Mouse (Mus musculus): ENCODE measurements around the gene Mrps9.
A peak's percentile ranks its signal among the peaks of the same experiment; 100 is the strongest.
"Not testable (repeated sequence)": the region's sequence is repeated elsewhere in the genome, so short reads cannot be mapped to it uniquely, and the experiment has no call there.

Gene Mrps9

DNA sequence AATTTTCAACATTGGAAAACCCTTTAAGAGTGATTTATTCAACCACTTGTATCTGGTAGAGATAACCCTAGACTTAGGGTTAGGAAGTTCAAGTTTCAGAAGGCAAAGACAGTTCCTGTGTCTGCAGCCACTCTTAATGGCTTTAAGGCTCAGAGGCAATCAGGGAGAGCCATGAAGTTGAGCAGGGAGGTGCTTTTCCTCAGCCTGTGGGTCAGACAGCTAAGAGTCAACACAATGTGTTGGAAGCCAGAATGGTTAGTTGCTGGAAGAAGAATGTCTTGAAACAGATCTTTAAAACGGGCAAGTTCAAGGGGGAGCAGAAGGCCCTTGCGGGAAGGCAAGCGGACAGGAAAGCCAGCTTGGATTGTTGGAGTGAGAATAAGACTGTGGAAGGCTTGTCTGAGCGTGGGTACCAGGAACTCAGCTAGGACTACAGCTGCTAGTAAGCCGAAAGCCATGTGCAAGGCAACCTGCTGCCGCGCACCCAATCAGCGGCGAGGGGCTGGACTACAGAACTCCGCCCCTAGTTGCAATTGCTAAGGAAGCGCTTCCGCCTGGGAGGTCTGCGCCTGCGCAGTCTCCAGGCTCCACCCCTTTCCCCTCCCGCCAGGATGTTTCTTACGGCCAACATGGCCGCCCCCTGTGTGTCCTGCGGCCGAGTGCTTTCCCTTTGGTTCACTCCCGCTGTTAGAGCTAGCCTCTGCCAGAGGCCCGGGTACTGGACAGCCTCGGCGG is at the start of gene Mrps9:
Mrps9 (plus strand) TSS at position 571 of the 735 bp plus-strand sequence.
- peak; percentile 98 for DNase-seq (ENCODE audit: low spot score in 2 of 2)

DNA sequence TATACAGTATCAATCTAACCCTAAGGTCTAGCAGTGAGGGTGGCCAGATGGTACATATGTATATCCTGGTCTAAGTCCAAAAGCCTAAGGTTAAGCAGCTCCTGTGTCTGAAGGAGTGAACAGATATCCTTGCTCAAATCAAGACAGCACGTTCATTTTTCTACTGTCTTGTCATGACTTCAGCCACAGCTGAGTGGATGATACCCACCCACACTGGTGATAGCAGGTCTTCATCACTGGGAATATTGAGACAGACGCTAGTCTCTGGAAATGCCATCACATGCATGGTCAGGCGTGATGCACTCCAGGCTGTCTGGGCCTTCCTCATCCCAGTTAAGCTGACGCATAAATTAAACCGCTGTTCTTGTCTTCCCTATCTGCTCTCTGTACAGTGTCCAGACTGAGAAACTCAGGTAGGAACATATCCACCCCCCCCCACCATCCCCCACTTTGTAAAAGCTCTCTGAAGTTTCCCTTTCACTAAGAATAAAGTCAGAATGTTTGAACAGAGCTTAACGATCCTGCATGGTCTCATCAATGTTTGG is 37.7 kb upstream of the Mrps9 start:
- DNase-seq (ENCODE audit: low spot score in 2 of 2), result no peak

DNA sequence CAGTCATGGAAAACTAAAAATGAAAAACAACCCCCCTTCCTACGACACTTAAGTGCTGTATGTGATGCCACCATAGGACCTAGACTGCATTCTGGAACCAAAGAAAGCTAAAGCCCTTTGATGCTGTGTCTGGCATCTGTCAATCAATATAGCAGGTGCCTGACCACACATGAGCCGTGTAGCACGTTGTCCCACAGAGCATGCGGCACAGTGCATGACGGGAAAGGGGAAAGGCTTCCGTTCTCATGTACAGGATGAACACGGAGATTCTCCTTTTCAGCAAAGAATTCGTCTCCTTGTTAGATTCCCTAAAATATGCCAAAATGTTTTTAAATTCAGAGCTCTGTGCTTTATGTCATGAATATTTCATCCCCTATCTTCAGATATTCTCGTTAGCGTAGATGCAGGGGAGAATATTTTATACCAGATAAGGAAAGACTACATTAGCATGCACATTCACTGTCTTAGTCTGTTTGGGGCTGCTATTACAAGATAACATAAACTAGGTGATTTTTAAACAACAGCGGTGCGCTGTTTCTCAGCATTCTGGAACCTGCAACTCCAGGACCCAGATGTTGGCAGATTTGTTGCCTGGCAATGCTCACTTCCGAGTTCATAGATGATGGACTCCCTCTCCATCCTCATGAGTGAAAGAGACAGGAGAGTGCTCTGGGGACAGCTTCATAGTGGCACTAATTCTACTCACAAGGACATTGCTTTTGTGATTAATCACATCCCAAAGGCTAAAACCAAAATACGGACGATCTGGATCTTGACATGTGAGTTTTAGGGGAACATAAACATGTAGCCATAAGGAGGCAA is 36.0 kb upstream of the Mrps9 start:
- DNase-seq (ENCODE audit: low spot score in 2 of 2), result peak in 1 of 2 experiments; percentile 37

DNA sequence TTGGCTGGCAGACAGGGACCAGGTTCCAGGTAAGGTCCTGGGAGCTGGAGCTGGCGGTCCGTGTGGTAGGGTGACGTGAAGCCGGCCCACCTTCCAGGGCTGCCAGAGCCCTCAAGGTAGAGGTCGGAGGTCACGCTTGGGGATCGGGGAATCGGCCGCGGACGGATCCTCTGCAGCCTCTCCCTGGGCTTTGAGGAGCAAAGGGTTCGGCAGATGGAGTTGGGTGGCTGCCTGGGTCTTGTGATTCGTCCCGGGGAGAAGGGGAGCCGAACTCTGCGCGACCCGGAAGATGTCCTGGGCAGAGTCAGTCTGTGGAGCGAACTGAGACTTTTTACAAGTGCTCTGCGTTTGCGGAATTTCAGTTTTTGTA is 350 bp downstream of the Mrps9 start:
- DNase-seq (ENCODE audit: low spot score in 2 of 2), result no peak

DNA sequence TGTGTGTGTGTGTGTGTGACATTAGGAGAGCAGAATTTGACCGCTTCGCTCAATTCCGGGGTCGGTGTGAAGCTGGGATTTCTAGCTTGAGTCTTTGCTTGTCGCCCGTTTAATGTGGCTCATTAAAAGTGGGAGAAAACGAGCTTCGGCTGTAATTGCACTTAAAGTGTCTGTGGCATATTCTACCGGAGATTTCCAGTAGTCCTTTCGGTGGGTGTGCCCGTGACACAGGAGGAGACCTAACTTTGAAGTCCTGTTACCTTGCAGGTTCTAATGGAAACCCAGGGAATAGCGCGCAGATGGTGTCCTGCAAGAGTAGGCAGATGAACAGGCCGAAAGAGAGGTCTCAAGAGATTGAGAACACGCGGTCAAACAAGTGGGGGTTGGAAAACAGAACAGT is 777 bp downstream of the Mrps9 start:
- DNase-seq (ENCODE audit: low spot score in 2 of 2), result no peak

DNA sequence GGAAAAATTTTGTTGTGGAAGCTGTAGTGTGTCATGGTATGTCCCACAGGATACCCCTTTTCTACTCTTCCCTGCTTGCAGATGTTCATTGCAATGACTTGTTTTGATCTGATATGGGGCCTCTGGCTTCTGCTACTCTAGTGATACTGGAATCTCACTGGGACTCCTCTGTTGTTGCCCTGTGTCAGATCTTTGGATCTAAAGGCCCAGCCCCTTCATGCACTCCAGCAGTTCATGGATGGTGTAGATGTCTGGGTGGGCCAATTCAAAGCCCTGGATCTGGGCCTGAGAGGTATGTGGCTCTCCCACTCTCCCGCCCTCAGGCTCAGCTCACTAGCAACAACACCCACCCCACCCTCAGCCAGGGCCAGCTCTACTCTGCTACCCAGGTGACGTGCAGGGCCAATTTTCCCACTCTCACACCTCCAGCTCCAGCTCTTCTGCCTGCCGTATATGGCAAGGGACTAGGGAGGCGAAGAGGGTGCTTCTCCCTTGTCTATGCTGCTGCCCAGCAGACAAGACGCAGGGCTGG is 13.8 kb downstream of the Mrps9 start:
- no peak for DNase-seq (ENCODE audit: low spot score in 2 of 2)

DNA sequence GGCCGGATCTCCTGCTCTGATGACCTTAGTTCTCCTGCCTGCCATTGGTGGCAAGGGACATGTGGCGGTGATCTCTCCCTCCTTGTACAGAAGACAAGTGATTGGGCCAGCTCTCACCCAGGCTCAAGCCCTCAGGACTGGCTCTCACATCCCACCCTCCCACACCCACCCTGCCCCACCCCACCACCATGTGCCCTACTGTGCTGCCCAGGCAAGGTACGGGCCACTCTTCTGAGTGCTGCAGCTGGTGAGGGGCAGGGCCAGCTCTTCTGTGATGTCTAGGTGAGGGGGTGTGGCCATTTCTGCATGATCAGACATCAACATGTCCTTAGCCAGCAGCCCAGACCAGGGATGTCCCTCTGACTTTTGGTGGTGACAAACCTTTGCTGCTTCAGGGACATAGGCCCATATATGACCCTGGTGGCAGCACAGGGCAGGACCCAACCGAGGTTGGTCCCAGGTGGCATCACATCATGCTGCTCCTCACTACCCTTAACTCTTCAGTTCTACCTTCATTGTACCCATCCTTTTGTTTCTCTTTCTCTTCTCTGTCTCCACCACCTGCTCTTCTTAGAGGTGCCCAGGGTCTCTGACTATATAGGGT is 14.4 kb downstream of the Mrps9 start:
- DNase-seq (ENCODE audit: low spot score in 2 of 2), result no peak

DNA sequence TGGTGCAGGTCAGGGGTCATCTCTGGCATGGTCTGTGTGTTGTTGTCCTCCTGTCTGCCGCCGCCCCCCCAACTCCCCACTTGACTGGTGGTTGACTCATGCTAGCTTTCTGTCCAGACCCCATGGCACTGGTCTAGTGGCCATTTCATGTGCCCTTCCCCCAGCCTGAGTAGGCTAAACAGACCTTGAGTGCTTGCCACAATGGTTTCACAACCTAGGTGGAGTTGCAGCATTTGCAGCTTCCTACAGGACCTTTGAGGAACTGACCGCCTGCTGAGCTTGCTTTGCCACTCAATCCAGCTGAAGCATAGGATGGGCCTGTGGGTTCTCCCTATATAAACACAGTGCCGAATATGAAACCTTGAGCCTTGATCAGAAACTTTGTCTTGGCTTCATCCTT is 15.0 kb downstream of the Mrps9 start:
- no peak for DNase-seq (ENCODE audit: low spot score in 2 of 2)

DNA sequence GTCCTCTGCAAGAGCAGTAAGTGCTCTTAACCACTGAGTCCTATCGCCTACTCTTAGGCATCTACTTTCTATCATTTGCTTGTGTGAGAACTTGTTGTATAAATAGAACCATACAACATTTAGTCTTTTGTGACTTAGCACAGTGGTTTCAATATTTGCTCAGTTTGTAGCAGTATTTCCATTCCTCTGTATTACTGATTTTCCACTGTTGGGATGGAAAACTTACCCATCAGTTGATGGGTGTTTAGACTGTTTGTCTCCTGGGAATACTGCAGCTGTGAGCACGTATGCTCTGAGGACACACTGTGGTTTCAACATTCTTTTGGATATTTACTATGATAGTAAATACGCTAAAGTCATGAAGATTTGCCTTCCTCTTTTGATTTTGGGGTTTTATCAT is 16.2 kb downstream of the Mrps9 start:
- no peak for DNase-seq (ENCODE audit: low spot score in 2 of 2)

DNA sequence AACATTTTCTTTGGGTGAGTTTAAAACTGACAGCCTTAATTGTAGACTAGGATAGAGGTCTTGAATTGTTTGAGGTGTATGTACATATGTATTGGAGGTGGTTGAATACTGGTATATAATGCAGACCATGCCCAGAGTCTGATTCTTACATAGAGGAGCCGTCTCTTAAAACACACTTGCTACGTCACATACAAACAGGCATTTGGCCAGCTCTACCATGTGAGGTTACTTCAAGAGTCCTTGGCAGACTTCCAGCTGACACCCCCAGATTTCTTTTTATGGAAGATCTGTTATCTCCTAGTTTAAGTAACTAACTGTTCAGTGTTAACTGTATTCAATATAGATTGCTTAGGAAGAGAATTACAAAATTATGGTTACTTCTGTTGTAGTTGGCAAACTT is 23.1 kb downstream of the Mrps9 start:
- DNase-seq (ENCODE audit: low spot score in 2 of 2), result peak; percentile 66 to 85

DNA sequence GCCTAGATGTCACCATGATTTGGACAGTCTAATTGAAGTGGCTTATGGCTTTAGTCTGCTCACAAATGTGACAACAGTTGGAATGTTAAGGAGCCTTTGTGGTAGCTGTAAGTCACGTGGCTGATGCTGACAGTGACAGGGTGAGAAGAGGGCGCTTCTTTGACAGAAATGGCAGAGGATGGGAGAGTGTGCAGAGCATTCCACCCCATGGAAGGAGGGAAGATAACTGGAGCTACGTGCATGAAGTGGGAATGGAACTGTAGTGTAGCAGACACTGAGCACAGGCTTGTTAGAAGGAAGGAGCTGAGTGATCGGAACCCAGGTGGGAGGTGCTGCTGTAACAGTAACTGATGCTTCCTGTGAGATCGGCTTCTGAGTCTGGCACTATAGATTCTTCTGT is 24.2 kb downstream of the Mrps9 start:
- DNase-seq (ENCODE audit: low spot score in 2 of 2), result no peak

DNA sequence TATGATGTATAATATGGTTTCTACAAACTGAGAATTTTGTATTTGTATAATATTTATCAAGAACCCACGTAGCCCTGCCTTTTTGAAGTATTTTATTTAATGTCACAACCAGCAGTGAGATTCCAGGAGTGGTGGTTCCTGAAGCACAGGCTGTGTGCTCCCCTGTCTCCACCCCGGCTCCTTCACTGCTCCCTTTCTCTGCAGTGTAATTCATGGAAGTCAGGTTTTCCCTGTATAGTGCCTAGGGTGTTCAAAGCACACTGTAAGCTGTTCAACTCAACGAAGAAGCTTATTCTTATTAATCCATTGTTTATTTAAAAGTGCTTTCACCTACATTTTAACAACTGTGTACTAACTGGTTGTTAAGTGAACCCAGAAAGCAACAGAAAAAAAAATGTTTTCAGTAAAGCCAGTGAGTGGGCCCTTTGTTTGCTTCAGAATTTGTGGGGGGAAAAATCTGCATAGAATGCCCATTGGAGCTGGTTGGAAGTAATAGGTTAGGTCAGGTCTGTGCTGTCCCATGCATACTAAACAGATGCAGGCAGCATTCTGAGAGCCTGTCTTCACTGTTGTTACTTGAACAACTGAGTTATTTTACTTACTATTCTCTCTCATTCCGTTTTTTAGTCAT is 25.5 kb downstream of the Mrps9 start:
- no peak for DNase-seq (ENCODE audit: low spot score in 2 of 2)

DNA sequence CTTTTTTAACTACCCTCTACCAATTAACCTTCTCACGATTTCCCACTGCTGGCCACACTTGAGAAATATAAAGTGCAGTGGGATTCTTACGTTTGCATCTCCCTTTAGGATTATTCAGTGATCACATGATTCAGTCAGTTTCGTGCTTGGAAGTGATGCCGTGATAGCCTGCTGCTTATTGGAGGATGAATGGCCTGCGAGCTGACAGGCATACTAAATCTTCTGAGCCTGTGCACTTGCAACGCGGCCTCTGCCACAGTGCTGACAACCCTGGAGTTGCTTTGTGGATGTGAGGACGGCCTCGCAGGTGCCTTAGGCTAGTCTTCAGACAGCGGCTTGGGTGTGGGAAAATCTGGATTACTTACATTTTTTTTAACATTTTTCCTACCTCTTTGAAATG is 26.2 kb downstream of the Mrps9 start:
- DNase-seq (ENCODE audit: low spot score in 2 of 2), result peak; percentile 41 to 49

DNA sequence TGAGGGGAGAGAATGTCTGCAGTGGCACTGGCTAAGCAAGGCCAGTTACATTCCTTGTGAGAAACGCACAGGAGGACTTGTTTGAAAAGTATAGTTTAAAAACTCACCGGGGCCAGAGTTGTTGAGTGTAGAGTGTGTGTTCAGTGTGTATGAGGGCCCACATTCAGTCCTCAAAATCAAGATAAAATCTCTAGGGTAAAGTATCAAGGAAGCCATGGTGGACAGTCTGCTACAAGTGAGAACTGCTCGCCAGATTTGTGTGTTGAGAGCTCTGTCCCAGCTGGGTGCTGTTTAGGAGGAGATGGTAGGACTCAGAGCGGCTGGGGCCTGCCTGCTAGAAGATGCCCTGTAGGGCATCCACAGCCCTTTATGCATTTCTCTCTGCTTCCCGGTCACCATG is 27.8 kb downstream of the Mrps9 start:
- DNase-seq (ENCODE audit: low spot score in 2 of 2), result no peak

DNA sequence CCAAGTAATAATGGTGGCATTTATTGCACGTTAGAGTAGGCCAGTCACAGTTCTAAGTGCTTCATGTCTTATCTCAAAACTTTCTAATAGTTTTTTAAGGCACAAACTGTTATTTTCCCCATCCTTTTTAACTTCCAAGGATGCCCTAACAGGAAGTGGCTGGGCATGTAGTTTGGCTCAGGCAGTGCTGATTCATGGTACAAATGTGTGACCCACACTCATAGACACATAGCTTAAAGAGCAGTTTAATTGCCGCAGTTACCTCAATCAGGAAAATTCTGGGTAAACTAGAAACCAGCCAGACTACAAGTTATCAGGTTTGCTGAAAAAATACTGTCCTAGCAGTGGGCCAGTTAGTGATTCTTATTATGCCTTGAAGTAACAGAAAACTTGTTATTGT is 31.2 kb downstream of the Mrps9 start:
- no peak for DNase-seq (ENCODE audit: low spot score in 2 of 2)

DNA sequence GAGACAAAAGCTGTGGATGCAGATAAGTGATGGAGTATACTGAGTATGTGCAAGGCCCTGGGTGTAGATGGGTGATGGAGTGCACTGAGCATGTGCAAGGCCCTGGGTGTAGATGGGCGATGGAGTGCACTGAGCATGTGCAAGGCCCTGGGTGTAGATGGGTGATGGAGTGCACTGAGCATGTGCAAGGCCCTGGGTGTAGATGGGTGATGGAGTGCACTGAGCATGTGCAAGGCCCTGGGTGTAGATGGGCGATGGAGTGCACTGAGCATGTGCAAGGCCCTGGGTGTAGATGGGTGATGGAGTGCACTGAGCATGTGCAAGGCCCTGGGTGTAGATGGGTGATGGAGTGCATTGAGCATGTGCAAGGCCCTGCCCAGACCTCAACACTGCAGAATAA is 32.4 kb downstream of the Mrps9 start:
- DNase-seq (ENCODE audit: low spot score in 2 of 2), result not testable (repeated sequence)

DNA sequence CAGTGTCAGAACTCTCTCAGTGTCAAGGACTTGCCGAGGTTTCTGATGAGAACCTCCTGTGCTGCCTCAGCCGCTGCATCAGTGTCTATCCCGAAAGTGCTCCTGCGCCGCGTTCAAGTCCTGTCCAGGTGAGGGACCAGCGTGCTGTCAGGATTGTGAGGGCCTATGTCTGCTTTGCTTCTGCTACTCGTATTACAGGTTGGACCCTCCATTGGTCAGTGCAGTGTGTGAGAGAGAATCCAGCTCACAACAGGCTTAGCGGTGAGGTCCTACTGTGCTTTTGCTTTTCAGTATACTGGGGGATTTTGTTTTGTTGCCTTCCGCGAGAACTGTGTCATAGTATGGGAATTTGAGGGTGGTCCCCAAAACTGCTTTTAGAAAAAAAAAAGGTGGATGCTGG is 36.8 kb downstream of the Mrps9 start:
- no peak for DNase-seq (ENCODE audit: low spot score in 2 of 2)

DNA sequence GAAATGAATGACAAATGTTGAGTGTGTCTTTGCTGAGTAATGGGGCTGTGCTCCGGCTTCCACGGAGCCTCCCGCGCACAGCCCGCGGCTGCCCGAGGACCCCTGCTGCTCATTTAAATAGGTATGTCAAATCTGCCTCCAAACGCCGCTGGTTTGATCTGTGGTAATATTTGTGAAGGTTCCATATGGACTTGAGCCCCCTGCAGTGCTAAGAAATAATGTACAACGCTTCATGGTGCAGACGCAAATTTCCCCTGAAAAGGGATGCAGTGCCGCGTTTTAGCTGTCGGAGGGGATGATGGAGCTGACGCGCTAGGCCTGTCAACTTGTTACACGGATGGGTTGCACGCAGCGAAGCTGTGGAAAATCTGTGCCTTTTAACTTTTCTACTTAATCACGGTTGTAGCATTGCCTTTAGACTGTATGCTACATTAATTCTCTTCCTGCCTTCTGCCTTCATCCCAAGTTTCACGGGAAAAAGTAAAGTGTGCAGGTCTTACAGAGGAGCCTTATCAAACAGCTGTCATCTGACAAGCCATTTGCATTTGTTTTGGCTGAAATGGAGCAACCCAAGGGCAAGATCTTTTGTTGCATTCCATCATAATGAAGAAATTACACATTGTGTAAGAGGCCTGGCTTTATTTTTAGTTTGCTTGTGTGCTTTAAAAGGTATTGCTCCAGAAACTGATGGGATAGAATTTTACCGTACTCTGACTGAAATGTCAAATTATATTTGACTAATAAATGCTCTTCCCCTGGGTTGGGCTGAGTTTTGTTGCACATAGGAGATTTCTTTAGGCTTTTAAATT is 37.7 kb downstream of the Mrps9 start:
- DNase-seq (ENCODE audit: low spot score in 2 of 2), result no peak

DNA sequence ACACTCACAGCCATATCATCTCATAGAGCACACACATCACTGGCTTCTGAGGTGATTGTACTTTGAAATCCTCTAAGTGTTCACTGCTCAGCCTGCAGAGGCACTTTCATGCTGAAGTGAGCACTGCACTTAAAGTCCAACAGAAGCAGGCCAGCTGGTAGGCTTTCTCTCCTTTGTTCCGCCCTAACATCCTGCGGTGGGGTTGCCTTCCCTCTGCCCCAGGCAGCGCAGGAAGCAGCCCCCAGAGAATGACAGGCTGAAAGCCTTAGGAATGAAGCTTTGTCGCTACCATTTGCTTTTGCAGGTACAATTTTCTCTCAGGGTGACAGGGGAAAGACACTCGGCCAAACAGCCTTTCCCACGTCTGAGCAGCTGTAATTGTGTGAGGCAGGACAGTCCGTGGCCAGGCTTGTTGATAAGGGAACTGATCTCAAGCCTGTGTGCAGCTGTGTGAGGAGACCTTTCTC is 38.4 kb downstream of the Mrps9 start:
- DNase-seq (ENCODE audit: low spot score in 2 of 2), result no peak

DNA sequence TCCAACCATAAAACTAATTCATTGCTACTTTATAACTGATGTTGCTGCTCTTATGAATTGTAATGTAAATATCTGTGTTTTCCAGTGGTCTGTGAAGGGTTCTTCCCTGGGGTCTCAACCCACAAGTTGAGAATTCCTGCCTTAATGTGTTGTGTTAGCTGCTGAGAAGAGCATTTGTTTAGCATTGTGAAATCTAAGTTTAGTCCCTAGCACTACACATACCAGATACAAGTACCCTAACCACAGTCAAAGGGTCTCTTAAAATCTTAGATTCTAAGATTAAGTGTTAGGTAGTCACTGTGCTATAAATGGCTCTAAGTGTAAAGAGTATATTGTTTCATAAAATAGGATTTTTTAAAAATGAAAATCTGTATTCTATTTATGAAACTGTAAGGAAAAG is 43.7 kb downstream of the Mrps9 start:
- DNase-seq (ENCODE audit: low spot score in 2 of 2), result no peak

DNA sequence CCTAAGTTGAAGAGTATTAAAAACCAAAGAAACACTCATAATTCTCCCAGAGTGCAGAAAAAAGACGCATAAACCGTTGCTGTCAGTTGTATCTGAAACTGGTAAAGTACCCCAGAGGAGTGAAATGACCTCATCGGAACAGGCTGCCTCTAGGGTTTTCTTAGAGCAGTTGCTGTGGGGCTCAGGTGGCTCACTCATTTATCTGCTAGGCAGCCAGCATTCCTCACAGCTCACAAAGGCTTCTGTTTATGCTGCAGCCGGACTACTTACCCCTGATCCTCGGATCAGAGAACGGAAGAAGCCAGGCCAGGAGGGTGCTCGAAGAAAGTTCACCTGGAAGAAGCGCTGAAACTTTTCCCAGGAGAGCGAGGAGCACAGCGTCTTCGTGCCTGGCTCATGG is 54.1 kb downstream of the Mrps9 start:
- no peak for DNase-seq (ENCODE audit: low spot score in 2 of 2)
